Mouse (Mus musculus): ENCODE results near the gene Tbc1d4. TPM values are rescaled to one million over a fixed set of nuclear protein-coding genes. Genes with fewer than 3 reads are reported as not detected.

Tbc1d4 gene
- total RNA-seq, 2 experiments from 2014 or later, result 5.7 to 6.2 TPM

- intact Hi-C loops (cut with DNase I), result no loop called here
Observed at GRCm38 (mm10) chr14:101548885-101549573, 60.0 kb downstream of the Tbc1d4 start.

GRCm38 (mm10) chr14:101541863-101542262 lies 67.1 kb downstream of the Tbc1d4 start:
- DNase-seq (ENCODE audit: extremely low spot score in 1 of 2, low spot score in 2 of 2), result no peak
- intact Hi-C loops (cut with DNase I), result no loop called here

More at GRCm38 (mm10) chr14:101548885-101549573, 60.0 kb downstream of the Tbc1d4 start:
- DNase-seq (ENCODE audit: extremely low spot score in 1 of 2, low spot score in 2 of 2), result no peak

GRCm38 (mm10) chr14:101541141-101541540 lies 67.8 kb downstream of the Tbc1d4 start:
- no peak for DNase-seq (ENCODE audit: extremely low spot score in 1 of 2, low spot score in 2 of 2)
- intact Hi-C loops (cut with DNase I), result no loop called here

DNA sequence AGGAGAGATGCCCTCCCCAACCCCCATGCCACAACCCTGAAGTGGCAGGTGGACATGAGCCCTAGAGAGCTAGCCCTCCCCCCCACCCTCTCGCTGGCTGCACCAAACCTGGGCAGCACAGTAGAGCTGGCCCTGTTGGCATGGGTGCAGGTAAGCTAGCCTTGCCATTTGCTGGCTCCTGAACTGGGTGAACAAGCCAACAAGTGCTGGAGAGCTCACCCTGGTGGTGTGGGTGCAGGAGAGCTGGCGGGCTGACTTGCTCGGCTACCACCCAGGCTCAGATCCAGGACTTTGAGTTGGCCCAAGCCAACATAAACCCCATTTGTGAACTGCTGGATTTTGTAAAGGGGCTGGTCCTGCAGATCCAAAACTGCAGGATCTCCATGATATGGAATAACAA lies 68.5 kb downstream of the Tbc1d4 start:
- intact Hi-C loops (cut with DNase I), result no loop called here
- no peak for DNase-seq (ENCODE audit: extremely low spot score in 1 of 2, low spot score in 2 of 2)

DNA sequence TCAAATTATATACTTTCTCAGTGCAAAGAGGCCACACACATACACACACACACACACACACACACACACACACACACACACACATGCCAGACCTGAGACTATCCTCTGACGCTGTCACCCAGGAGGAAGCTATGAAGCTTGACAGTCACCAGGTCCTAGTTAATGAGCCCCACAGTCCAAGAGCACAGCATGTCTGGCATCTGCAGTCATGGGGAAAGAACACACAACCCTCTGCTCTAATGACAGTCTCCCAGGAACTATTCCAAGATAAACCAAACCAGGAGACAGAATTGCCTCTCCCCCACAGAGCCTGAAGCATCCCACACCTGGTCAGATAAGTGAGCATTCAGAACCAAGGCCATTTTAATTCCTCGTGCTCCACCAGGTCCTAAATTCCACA lies 71.1 kb downstream of the Tbc1d4 start:
- no peak for DNase-seq (ENCODE audit: extremely low spot score in 1 of 2, low spot score in 2 of 2)
- intact Hi-C loops (cut with DNase I), result no loop called here

GRCm38 (mm10) chr14:101537413-101537812 lies 71.6 kb downstream of the Tbc1d4 start:
- intact Hi-C loops (cut with DNase I), result no loop called here
- DNase-seq (ENCODE audit: extremely low spot score in 1 of 2, low spot score in 2 of 2), result no peak

GRCm38 (mm10) chr14:101532090-101532695 lies 76.8 kb downstream of the Tbc1d4 start:
- intact Hi-C loops (cut with DNase I), result no loop called here
- no peak for DNase-seq (ENCODE audit: extremely low spot score in 1 of 2, low spot score in 2 of 2)

GRCm38 (mm10) chr14:101530455-101530854 lies 78.5 kb downstream of the Tbc1d4 start:
- no peak for DNase-seq (ENCODE audit: extremely low spot score in 1 of 2, low spot score in 2 of 2)
- intact Hi-C loops (cut with DNase I), result no loop called here

DNA sequence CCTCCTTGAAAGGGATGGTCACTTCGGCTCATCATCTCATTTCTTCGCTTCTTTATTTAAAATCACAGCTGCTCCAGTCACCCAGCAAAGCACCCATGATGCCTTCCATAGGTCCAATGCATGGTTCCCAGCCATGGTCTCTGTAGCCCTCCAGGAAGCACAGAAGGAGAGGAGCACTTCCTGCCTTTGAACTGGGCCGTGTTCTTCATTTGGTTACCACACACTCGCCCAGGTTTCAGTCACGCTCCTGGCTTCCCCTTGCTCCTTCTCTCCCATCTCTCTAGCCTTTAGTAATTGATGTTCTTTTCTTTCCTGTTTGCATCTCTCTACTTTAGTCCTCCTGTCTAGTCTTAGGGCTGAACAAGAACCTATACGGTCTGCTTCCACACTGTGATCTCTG lies 79.8 kb downstream of the Tbc1d4 start:
- intact Hi-C loops (cut with DNase I), result no loop called here
- no peak for DNase-seq (ENCODE audit: extremely low spot score in 1 of 2, low spot score in 2 of 2)

- intact Hi-C loops (cut with DNase I), result no loop called here
- no peak for DNase-seq (ENCODE audit: extremely low spot score in 1 of 2, low spot score in 2 of 2)
Observed at GRCm38 (mm10) chr14:101527420-101527996, 81.5 kb downstream of the Tbc1d4 start.

DNA sequence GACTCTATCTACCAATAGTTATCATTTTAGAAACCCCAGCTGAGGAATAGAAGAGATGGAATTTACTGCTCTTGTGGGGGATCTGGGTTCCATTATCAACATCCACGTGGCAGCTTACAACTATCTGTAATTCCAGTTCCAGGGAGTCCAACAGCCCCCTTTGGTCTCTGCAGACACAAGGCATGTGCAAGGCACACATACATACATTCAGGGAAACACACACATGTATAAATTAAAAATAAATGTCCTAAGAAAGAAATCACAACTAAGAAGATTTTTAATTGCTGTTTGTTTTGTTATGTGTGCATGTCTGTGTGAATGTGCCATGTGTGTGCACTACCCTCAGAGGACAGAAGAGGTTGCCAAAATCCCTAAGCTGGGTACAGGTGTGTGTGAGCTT lies 82.5 kb downstream of the Tbc1d4 start:
- intact Hi-C loops (cut with DNase I), result no loop called here
- no peak for DNase-seq (ENCODE audit: extremely low spot score in 1 of 2, low spot score in 2 of 2)

DNA sequence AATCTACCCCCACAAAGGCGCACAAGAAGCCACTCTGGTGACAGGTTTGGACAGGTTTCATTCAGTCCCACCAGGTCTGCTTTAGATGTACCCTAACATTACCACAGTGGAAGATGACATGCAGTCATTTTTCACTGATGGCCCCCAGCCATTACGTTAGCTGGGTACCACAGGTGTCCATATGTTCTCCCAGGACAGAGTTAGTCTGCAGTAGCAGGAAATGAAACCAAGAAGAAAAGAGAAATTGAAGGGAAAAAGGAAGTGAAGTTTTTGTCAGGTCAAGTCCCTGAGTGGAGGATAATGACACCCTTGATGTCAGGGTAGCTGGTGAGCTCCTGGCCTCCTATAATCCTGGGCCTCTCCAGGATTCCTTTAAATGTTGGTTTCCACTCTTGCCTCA lies 89.0 kb downstream of the Tbc1d4 start:
- intact Hi-C loops (cut with DNase I), result loop anchor here (5.0 kb wide), 1 partner anchor 87 kb away; the partner anchor contains the start of gene Tbc1d4
- no peak for DNase-seq (ENCODE audit: extremely low spot score in 1 of 2, low spot score in 2 of 2)

- no peak for DNase-seq (ENCODE audit: extremely low spot score in 1 of 2, low spot score in 2 of 2)
- intact Hi-C loops (cut with DNase I), result loop anchor here (5.0 kb wide), 1 partner anchor 89 kb away; the partner anchor contains the start of gene Tbc1d4
Observed at GRCm38 (mm10) chr14:101518259-101518658, 90.7 kb downstream of the Tbc1d4 start.

DNA sequence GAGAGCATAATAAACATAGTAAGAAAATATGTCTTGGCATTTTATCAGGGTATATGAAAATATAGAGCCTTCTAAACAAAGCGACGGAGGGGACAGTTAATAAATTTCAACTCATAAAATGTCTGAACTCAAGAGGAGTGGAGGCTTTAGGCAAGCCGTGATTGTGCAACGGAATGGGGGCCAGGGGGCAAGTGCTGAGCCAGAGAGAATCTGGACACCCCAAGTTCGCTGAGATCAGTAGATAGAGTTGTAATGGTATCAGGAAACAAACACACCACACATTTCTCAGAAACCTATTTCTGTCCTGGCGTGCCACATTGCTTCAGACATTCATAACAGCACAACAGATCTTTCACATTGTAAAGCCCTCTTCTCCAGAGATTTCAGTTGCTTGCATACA lies 91.2 kb downstream of the Tbc1d4 start:
- DNase-seq (ENCODE audit: extremely low spot score in 1 of 2, low spot score in 2 of 2), result no peak
- intact Hi-C loops (cut with DNase I), result loop anchor here (5.0 kb wide), 1 partner anchor 90 kb away; the partner anchor contains the start of gene Tbc1d4

GRCm38 (mm10) chr14:101517341-101517740 lies 91.7 kb downstream of the Tbc1d4 start:
- DNase-seq (ENCODE audit: extremely low spot score in 1 of 2, low spot score in 2 of 2), result no peak
- intact Hi-C loops (cut with DNase I), result loop anchor here (5.0 kb wide), 1 partner anchor 90 kb away; the partner anchor contains the start of gene Tbc1d4

DNA sequence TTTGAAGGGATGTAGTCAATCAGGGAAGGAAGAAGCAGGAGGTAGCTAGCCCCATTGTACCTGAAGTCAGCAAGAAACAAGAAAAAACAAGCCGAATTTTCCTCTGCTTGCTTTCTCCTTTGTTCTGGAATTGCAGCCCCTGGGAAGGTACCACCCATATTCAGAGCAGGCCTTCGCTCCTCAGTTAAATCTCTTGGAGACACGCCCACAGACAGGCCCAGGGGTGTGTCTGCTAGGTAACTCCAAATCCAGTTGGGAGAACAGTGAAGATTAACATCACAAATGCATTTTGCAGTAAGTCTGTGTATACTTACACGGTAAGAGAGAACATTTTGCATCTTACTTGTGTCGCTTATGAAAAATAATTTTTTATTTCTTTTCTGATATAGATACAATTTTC lies 92.1 kb downstream of the Tbc1d4 start:
- DNase-seq (ENCODE audit: extremely low spot score in 1 of 2, low spot score in 2 of 2), result no peak
- intact Hi-C loops (cut with DNase I), result loop anchor here (5.0 kb wide), 1 partner anchor 90 kb away; the partner anchor contains the start of gene Tbc1d4

DNA sequence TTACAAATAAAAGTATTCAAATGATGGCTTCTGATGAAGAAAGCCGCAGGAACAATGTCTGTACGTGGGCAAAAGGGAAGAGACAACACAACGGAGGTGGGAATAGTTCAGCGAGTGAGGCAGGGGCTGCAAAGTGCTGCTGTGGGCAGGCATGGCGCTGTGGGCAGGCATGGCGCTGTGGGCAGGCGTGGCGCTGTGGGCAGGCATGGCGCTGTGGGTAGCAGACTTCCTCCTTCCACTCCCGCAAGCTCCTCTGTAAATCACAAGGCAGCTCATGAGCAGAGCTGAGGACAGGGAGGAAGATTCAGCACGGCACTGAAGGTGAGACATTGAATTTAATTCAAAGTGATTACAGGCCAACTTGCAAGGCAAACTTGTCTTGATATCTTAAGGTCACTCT lies 93.0 kb downstream of the Tbc1d4 start:
- intact Hi-C loops (cut with DNase I), result loop anchor here (5.0 kb wide), 1 partner anchor 91 kb away; the partner anchor contains the start of gene Tbc1d4
- DNase-seq (ENCODE audit: extremely low spot score in 1 of 2, low spot score in 2 of 2), result no peak

GRCm38 (mm10) chr14:101515271-101515670 lies 93.7 kb downstream of the Tbc1d4 start:
- DNase-seq (ENCODE audit: extremely low spot score in 1 of 2, low spot score in 2 of 2), result no peak
- intact Hi-C loops (cut with DNase I), result loop anchor here (5.0 kb wide), 1 partner anchor 92 kb away; the partner anchor contains the start of gene Tbc1d4

DNA sequence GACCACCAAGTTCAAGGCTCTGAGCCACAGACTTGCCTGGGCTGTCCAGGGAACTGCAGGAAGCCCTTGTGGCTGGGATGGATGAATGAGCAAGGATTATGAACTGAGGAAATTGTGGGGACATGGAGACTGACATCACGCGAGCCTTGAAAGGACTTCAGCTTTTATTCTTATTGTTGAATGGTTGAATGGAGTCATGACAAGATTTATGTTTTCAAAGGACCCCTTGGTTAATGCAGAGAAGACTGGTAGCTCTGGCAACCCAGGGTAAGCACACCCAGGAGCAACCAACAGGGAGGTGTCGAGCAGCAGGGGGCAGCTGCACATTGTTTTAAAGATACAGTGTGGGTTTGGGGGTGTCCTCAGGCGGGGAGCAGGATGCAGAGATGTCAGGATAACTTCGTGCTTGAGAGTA lies 94.4 kb downstream of the Tbc1d4 start:
- DNase-seq (ENCODE audit: extremely low spot score in 1 of 2, low spot score in 2 of 2), result no peak

GRCm38 (mm10) chr14:101513163-101513562 lies 95.8 kb downstream of the Tbc1d4 start:
- intact Hi-C loops (cut with DNase I), result loop anchor here (5.0 kb wide), 1 partner anchor 139 kb away; the partner anchor contains the start of gene Uchl3
- DNase-seq (ENCODE audit: extremely low spot score in 1 of 2, low spot score in 2 of 2), result no peak

More for the DNA sequence above, 94.4 kb downstream of the Tbc1d4 start:
- intact Hi-C loops (cut with DNase I), result loop anchor here (5.0 kb wide), 1 partner anchor 138 kb away; the partner anchor contains the start of gene Uchl3
